Mouse (Mus musculus) retina, adult 2 months (tissue): ENCODE measurements around the gene Mid1ip1.

Experiments used
- DNase-seq: peaks from one replicate; pipeline ENCODE4 v3.0.0-alpha.2; 2012; ENCODE audit warnings: low read depth, low spot score

Gene Mid1ip1

GRCm38 (mm10) chrX:10714696-10715140 is at the start of gene Mid1ip1:
Mid1ip1 (plus strand) TSS chrX:10715013.
- DNase-seq: peak; percentile 70

- DNase-seq: no peak
These were observed 20.2 kb upstream of the Mid1ip1 start for GRCm38 (mm10) chrX:10694455-10695180.

- no peak for DNase-seq
These were observed 8.1 kb upstream of the Mid1ip1 start for GRCm38 (mm10) chrX:10706728-10707127.

GRCm38 (mm10) chrX:10713839-10714637 is 775 bp upstream of the Mid1ip1 start:
- DNase-seq: no peak

- DNase-seq: peak; percentile 57
These were observed 2.3 kb downstream of the Mid1ip1 start for GRCm38 (mm10) chrX:10716917-10717763.

GRCm38 (mm10) chrX:10718021-10718837 is 3.4 kb downstream of the Mid1ip1 start:
- DNase-seq: no peak

- DNase-seq: no peak
These were observed 4.2 kb downstream of the Mid1ip1 start for GRCm38 (mm10) chrX:10718838-10719539.

GRCm38 (mm10) chrX:10720391-10720790 is 5.6 kb downstream of the Mid1ip1 start:
- DNase-seq: no peak

- DNase-seq: no peak
These were observed 9.8 kb downstream of the Mid1ip1 start for GRCm38 (mm10) chrX:10724571-10724970.

GRCm38 (mm10) chrX:10729488-10729887 is 14.7 kb downstream of the Mid1ip1 start:
- no peak for DNase-seq

GRCm38 (mm10) chrX:10734453-10734852 is 19.6 kb downstream of the Mid1ip1 start:
- DNase-seq: no peak

GRCm38 (mm10) chrX:10734874-10735273 is 20.1 kb downstream of the Mid1ip1 start:
- DNase-seq: no peak

- no peak for DNase-seq
These were observed 44.1 kb downstream of the Mid1ip1 start for GRCm38 (mm10) chrX:10758866-10759265.

GRCm38 (mm10) chrX:10763476-10764016 is 48.7 kb downstream of the Mid1ip1 start:
- no peak for DNase-seq
